Mouse (Mus musculus): ENCODE data around the gene Plcxd3. TPM values are rescaled to one million over a fixed set of nuclear protein-coding genes. Genes with fewer than 3 reads are reported as not detected.

The Plcxd3 gene
- polyA plus RNA-seq (2016; fragmentation: Nextera tagmentation; extraction: Ambion mirVana), result 3.6 and 5.1 TPM in 2 replicates

DNA sequence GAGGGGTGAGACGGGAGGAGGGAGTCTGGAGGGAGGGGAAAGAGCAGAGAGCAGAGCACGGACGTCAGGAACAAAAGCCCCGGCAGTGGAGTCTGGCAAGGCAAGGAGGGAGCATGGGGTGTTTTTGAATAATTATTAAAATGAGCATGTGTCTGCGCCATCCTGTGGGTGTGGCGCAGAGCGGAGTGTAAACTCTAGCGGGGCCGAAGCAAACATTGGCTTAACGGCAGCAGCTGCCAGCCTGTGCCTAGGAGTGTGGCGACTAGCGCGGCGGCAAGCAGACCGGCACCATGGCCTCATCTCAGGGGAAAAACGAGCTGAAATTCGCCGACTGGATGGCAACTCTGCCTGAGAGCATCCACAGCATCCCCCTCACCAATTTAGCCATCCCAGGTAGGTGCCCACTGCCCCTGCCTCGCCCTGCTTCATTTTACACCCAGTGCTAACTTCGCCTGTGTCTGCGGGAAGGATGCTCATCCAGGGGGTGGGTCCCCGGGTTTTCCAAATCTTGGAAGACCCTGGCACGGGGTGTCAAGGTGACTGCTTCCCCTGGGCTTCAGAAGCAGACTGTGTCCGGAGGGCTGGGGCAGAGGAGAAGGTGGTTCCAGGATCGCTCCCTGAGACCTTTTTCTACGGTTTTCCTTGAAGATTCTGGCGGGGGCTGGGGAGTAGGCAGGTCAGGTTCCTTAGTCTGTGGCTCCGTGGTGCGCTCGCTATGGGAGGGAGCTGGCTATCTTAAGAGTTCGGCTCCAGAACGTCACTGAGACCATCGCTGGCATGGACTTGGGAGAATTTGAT lies at the start of gene Plcxd3:
TSS of gene Plcxd3 (plus strand) at position 69 of the 798 bp plus-strand sequence.
- peak; percentile 63 for DNase-seq (ENCODE audit: low spot score)
- Histone ChIP-seq H3K4me1 (peaks cover 20% of the 10 kb centered on the region), H3K4me3 (peak within 1 kb of the TSS; percentile 66), H3K36me3 (replicated peaks) (no peaks in the 10 kb centered on the region), H3K27ac (replicated peaks) (peak within 1 kb of the TSS; percentile 67), H3K27me3 (replicated peaks; ENCODE audit: low read depth, poor library complexity, severe bottlenecking) (peaks cover 15% of the 10 kb centered on the region), H3K9me3 (no peaks in the 10 kb centered on the region)
- under 1% methylated on average over 33 of the region's 33 CpGs for WGBS

DNA sequence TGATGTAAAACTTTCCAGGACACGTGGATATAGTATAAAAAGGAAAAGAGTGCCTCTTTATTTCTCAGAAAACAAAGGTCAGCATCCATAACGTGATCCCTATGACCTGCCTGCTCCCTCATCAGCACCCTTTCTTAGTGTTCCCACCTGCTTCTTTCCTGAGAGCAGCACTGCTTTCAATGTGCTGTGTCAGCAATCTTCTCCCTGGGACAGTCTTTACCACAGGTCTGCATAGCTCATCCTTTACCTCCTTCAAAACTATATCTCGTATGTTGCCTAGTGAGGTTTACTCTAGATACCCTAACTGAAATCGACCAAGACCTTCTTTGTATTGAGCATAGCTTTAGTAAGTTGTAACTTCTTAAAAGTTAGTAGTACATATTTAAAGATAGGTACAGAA lies 43.4 kb upstream of the Plcxd3 start:
- H3K36me3 ChIP-seq (replicated peaks), result no peaks in the 10 kb centered on the region
- WGBS, result 80% methylated on average over 4 of the region's 4 CpGs
- DNase-seq (ENCODE audit: low spot score), result no peak

DNA sequence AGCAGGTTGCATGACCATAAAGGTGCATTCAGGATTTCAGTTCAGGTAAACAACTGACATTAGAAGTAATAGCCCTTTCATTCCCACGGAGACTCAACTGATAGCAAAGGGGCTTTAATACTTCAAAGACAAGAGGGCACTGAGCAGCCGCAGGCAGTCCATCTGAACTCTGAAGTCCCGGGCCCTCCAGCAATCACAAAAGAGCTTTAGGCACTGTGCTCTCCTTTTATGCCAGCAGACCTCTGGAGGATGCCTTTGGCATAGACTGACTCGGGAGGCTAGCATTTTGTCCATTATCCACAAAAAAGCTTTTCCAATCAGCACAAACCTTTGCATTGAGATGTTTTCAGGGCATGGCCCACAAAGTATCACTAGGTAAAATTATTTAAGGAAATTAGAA lies 33.7 kb upstream of the Plcxd3 start:
- Histone ChIP-seq H3K9me3 (no peaks in the 10 kb centered on the region), H3K4me1 (no peaks in the 10 kb centered on the region), H3K27me3 (replicated peaks; ENCODE audit: low read depth, poor library complexity, severe bottlenecking) (no peaks in the 10 kb centered on the region), H3K36me3 (replicated peaks) (no peaks in the 10 kb centered on the region), H3K4me3 (no peak overlapping the region), H3K27ac (replicated peaks) (no peak overlapping the region)
- no peak for DNase-seq (ENCODE audit: low spot score)
- WGBS, result 21% methylated on average over 4 of the region's 4 CpGs

More for the DNA sequence above, 43.4 kb upstream of the Plcxd3 start:
- Histone ChIP-seq H3K4me3 (no peak overlapping the region), H3K27me3 (replicated peaks; ENCODE audit: low read depth, poor library complexity, severe bottlenecking) (no peaks in the 10 kb centered on the region), H3K9me3 (no peaks in the 10 kb centered on the region), H3K27ac (replicated peaks) (no peak overlapping the region), H3K4me1 (no peaks in the 10 kb centered on the region)

DNA sequence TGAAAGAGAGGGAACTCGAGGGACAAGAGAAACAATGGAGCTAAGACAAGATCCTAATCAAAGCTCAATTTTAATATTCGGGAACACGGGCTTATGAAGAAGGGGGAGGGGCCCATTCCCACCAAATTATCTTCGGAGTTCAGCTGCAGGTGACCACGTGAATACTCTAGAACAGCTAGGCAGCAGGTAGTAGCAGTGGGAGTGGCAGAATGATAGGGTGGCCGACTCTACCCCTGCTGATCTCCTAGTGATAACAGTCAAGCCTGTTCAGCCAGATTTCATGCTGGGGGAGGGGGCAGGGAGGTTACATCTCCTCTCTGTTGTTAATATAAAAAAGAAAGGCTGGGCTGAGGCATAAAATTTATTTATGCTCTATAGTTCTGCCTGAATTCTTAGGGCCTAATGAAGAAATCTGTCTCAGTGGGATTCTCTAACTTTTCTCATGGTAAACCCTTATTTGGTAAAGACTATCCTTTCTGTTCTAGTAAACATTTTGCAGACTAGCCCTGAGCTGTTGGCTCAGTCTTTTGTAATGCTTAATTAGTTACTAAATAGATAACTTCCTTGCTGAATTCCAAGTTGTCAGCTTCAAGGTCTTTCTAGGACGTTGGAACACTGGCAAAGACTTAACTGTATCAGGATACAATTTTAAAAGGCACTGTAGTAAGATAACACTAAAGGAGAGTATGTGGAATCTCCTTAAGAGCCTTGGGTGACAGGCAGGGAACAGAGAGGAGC lies 26.3 kb upstream of the Plcxd3 start:
- Histone ChIP-seq H3K4me3 (no peak overlapping the region), H3K9me3 (no peaks in the 10 kb centered on the region), H3K27me3 (replicated peaks; ENCODE audit: low read depth, poor library complexity, severe bottlenecking) (no peaks in the 10 kb centered on the region), H3K27ac (replicated peaks) (no peak overlapping the region), H3K4me1 (no peaks in the 10 kb centered on the region), H3K36me3 (replicated peaks) (no peaks in the 10 kb centered on the region)
- WGBS, result 25% methylated on average over 7 of the region's 7 CpGs
- no peak for DNase-seq (ENCODE audit: low spot score)

DNA sequence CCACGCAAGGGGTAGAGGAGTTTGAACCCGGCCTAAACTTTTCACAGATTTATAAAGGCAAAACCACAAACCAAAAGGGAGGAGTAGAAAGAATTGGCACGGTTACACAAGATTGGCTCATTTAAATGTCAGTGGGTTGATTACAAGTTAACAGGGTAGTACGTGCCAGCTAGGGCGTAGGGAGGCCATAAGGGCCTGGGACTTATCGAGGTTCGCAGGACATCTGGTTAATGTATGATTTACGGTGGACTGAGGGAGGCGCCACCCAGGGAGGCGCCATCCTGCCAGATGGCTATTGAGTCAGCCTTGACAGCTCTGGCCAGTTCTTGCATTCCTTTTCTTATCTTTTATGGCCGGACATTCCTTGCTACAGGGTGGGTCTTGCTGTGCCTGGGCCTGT lies 18.9 kb upstream of the Plcxd3 start:
- Histone ChIP-seq H3K4me3 (no peak overlapping the region), H3K27ac (replicated peaks) (no peak overlapping the region), H3K36me3 (replicated peaks) (no peaks in the 10 kb centered on the region), H3K9me3 (no peaks in the 10 kb centered on the region), H3K4me1 (no peaks in the 10 kb centered on the region), H3K27me3 (replicated peaks; ENCODE audit: low read depth, poor library complexity, severe bottlenecking) (no peaks in the 10 kb centered on the region)
- no peak for DNase-seq (ENCODE audit: low spot score)
- 93% methylated on average over 11 of the region's 11 CpGs for WGBS

DNA sequence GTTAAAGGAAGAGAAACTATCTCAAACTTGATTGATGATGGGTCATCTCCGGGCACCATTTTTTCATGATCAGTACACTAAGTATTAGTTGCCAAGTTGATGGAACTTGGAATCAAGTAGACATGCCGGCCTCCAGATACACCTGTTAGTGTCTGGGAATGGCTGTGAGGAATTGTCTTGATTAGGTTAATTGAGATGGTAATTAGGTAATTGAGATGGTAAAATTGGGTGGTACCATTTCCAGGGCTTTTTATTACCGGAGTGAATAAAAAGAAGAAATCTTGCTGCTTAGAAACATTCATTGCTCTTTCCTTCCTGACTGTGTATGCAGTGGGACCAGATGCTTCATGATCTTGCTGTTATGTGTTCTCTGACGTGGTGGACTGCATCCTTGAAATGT lies 17.6 kb upstream of the Plcxd3 start:
- no peaks in the 10 kb centered on the region for H3K36me3 ChIP-seq (replicated peaks)
- WGBS, result 83% methylated on average over 4 of the region's 4 CpGs
- H3K27ac ChIP-seq (replicated peaks), result no peak overlapping the region
- H3K4me3 ChIP-seq, result no peak overlapping the region
- H3K27me3 ChIP-seq (replicated peaks; ENCODE audit: low read depth, poor library complexity, severe bottlenecking), result no peaks in the 10 kb centered on the region
- H3K4me1 ChIP-seq, result no peaks in the 10 kb centered on the region
- no peaks in the 10 kb centered on the region for H3K9me3 ChIP-seq
- DNase-seq (ENCODE audit: low spot score), result no peak

DNA sequence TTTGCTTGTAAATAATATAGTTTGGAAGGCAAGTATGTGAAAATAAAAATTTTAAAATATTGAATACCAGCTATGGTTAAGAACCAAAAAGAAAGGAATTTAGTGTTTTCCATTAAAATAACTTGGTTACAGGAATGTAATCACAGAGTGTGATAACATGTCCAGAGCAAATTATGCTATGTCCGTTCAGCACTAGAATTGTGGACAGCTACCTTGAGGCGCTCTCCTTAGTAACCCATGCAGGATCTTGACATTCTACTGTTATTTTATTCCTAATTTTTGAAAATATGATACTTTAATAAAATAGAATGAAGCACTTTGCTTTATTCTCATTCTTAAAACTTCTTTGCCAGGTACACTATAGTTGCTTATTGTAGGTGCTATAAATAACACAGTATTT lies 7.5 kb upstream of the Plcxd3 start:
- WGBS, result 65% methylated on average over 2 of the region's 2 CpGs
- no peak overlapping the region for H3K4me3 ChIP-seq
- no peak overlapping the region for H3K27ac ChIP-seq (replicated peaks)
- H3K4me1 ChIP-seq, result no peaks in the 10 kb centered on the region
- H3K9me3 ChIP-seq, result no peaks in the 10 kb centered on the region
- no peaks in the 10 kb centered on the region for H3K27me3 ChIP-seq (replicated peaks; ENCODE audit: low read depth, poor library complexity, severe bottlenecking)
- DNase-seq (ENCODE audit: low spot score), result peak; percentile 22
- no peaks in the 10 kb centered on the region for H3K36me3 ChIP-seq (replicated peaks)

DNA sequence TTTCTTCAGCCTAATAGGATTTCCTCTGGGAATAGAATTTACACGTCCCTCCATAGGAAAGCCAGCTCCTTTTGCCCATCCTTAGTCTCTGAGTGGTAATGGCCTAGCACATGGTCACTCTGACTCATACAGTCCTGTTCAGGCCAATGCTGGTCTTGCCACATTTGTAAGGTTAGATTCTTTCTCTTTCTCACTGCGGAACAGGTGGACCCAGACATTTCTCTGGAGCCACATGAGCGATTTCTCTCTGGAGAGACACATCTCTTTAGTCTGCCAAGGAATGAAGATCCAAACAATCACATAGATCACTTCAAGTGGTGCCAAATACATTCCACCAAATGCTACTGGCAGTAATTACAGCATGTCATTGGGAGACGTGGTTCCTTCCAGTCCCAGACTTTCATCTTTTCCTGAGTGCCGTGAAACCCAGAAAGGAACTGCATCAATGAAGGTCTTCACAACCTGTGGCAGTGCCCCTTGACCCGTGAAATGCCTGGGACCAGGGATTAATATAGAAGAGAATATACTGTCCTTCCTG lies 769 bp upstream of the Plcxd3 start:
- H3K4me1 ChIP-seq, result peaks cover 20% of the 10 kb centered on the region
- 50% methylated on average over 6 of the region's 6 CpGs for WGBS
- no peak for DNase-seq (ENCODE audit: low spot score)
- H3K4me3 ChIP-seq, result peak overlapping the region; percentile 66
- no peaks in the 10 kb centered on the region for H3K9me3 ChIP-seq
- H3K27ac ChIP-seq (replicated peaks), result no peak overlapping the region
- no peaks in the 10 kb centered on the region for H3K36me3 ChIP-seq (replicated peaks)
- peaks cover 15% of the 10 kb centered on the region for H3K27me3 ChIP-seq (replicated peaks; ENCODE audit: low read depth, poor library complexity, severe bottlenecking)

DNA sequence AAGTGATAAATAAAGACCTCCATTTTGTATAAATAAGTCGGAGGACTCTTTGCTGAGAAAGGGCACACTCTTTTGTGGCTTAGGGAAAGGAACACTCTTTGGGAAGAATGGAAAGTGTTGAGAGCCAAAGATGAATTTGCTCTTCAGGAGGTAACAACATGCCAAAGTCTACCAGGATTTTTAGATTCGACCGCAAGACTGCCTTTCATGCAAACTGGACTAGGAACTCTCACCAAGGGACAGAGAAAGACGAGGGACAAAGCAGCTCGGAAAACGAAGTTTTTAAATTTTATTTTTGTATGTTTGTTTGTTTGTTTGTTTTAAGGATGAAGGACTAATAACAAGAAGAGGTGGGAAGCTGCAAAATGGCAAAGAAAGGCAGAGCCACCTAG lies 264 bp upstream of the Plcxd3 start:
- no peaks in the 10 kb centered on the region for H3K9me3 ChIP-seq
- peaks cover 15% of the 10 kb centered on the region for H3K27me3 ChIP-seq (replicated peaks; ENCODE audit: low read depth, poor library complexity, severe bottlenecking)
- H3K4me1 ChIP-seq, result peaks cover 20% of the 10 kb centered on the region
- 0 out of 2 replicates have a peak overlapping the region, but pooled peaks have one; percentile 67 for H3K27ac ChIP-seq (replicated peaks)
- peak overlapping the region; percentile 66 for H3K4me3 ChIP-seq
- no peaks in the 10 kb centered on the region for H3K36me3 ChIP-seq (replicated peaks)
- 26% methylated on average over 6 of the region's 6 CpGs for WGBS
- no peak for DNase-seq (ENCODE audit: low spot score)

DNA sequence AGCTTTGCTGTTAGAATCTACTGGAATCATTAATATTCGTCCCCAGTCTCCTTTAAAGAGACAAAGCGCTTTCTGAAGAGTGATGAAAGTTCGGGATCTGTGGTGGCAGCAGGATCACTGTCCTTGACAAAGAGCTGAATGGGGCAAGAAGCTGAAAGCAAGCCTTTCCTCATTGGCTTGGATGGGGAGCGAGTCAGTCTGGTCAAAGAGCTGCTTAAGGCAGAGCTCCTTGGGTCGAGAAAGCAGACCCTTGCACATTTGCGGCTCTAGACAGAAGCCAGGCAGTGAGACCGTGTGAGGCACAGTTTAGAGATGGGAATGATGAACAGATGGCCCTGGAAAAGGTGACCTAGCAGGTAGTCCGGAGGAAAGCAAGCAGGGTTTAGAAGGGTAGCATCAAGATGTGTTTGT lies 935 bp downstream of the Plcxd3 start:
- H3K27ac ChIP-seq (replicated peaks), result peak overlapping the region; percentile 67; the same call in 1 of the 2 replicates
- peak overlapping the region; percentile 66 for H3K4me3 ChIP-seq
- peaks cover 20% of the 10 kb centered on the region for H3K4me1 ChIP-seq
- H3K9me3 ChIP-seq, result no peaks in the 10 kb centered on the region
- H3K27me3 ChIP-seq (replicated peaks; ENCODE audit: low read depth, poor library complexity, severe bottlenecking), result peaks cover 15% of the 10 kb centered on the region
- H3K36me3 ChIP-seq (replicated peaks), result no peaks in the 10 kb centered on the region
- peak; percentile 27 for DNase-seq (ENCODE audit: low spot score)
- 14% methylated on average over 8 of the region's 8 CpGs for WGBS

DNA sequence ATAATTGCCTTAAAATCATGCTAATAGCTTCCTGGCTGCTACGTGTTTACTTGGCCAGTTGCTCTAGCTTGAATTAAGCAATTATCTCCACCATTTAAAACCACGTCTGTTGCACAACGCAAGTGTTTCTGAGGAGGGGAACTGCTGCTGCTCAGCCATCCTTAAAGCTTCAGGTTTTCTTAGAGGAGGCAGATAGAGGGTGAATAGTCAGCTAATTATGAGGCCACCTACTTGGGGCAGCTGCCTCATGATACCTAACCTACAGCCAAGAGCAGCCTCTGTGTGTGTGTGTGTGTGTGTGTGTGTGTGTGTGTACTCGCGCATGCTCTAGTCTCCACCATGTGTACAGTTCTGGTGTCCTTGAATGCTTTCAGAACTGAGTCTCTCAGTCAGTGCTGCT lies 3.5 kb downstream of the Plcxd3 start:
- no peak for DNase-seq (ENCODE audit: low spot score)
- peaks cover 15% of the 10 kb centered on the region for H3K27me3 ChIP-seq (replicated peaks; ENCODE audit: low read depth, poor library complexity, severe bottlenecking)
- no peak overlapping the region for H3K4me3 ChIP-seq
- 56% methylated on average over 5 of the region's 5 CpGs for WGBS
- H3K9me3 ChIP-seq, result no peaks in the 10 kb centered on the region
- peaks cover 24% of the 10 kb centered on the region for H3K4me1 ChIP-seq
- H3K36me3 ChIP-seq (replicated peaks), result no peaks in the 10 kb centered on the region
- H3K27ac ChIP-seq (replicated peaks), result no peak overlapping the region

DNA sequence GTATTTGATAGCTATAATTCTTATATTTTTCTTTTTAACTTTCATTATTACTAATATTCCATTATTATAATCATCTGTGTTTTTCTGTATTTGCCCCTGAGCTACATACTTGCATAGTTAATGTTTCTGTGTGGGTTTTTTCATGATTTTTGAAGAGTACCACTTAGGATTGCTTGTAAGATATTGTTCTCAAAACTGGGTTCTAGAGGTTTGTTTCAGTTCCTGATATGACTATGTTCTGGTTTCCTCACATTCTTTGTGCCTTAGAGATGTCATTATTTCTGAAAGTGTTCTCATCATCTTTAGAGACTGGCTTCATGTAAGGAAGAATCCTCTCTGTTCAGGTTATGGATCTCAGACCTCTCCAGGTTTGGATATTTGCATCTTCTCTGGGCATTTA lies 12.5 kb downstream of the Plcxd3 start:
- no peaks in the 10 kb centered on the region for H3K9me3 ChIP-seq
- no peak for DNase-seq (ENCODE audit: low spot score)
- H3K4me3 ChIP-seq, result no peak overlapping the region

DNA sequence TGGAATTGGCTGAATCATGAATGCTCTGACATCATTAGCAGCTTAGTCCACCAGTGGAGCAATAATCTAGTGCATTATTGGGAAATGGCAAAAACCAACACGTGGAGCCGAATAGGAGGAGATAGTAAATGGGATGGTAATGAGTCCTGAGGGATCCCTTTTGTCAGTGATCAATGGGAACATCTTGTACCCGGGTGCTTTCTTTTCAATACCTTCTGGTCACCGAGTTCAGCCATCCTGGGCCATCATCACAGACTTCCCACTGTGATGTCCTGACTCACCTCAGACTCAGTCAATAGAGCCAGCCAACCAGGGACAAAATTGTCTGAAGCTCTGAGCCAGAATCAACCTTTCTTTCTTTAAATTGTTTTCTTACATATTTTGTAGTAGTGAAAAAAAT lies 24.8 kb downstream of the Plcxd3 start:
- no peak for DNase-seq (ENCODE audit: low spot score)
- 69% methylated on average over 4 of the region's 4 CpGs for WGBS

More for the DNA sequence above, 12.5 kb downstream of the Plcxd3 start:
- Histone ChIP-seq H3K4me1 (0 out of 2 replicates have a peak, but pooled peaks cover 7% of the 10 kb centered on the region), H3K27me3 (replicated peaks; ENCODE audit: low read depth, poor library complexity, severe bottlenecking) (no peaks in the 10 kb centered on the region), H3K27ac (replicated peaks) (no peak overlapping the region), H3K36me3 (replicated peaks) (no peaks in the 10 kb centered on the region)

More for the DNA sequence above, 24.8 kb downstream of the Plcxd3 start:
- Histone ChIP-seq H3K9me3 (no peaks in the 10 kb centered on the region), H3K36me3 (replicated peaks) (no peaks in the 10 kb centered on the region), H3K27ac (replicated peaks) (no peak overlapping the region), H3K4me3 (no peak overlapping the region), H3K27me3 (replicated peaks; ENCODE audit: low read depth, poor library complexity, severe bottlenecking) (no peaks in the 10 kb centered on the region), H3K4me1 (no peaks in the 10 kb centered on the region)
